Mouse (Mus musculus): ENCODE results near the gene Ino80.

The Ino80 gene

GRCm38 (mm10) chr2:119350555-119351486 is 126.7 kb downstream of the Ino80 start, which contains the start of gene Chac1:
Chac1 (plus strand) TSS chr2:119351229.
- peak; percentile 93 for DNase-seq

- no peak for DNase-seq
These were observed 132.8 kb downstream of the Ino80 start for GRCm38 (mm10) chr2:119344537-119345138.

- DNase-seq = peak; percentile 89
These were observed 139.8 kb downstream of the Ino80 start for GRCm38 (mm10) chr2:119337425-119338265.

- no peak for DNase-seq
These were observed 141.0 kb downstream of the Ino80 start for GRCm38 (mm10) chr2:119336470-119336869.

- no peak for DNase-seq
These were observed 141.5 kb downstream of the Ino80 start for GRCm38 (mm10) chr2:119336002-119336401.

GRCm38 (mm10) chr2:119335535-119335934 is 142.0 kb downstream of the Ino80 start:
- DNase-seq = no peak

GRCm38 (mm10) chr2:119334964-119335525 is 142.4 kb downstream of the Ino80 start:
- DNase-seq = no peak

GRCm38 (mm10) chr2:119334135-119334534 is 143.4 kb downstream of the Ino80 start:
- DNase-seq = no peak

- no peak for DNase-seq
These were observed 145.3 kb downstream of the Ino80 start for GRCm38 (mm10) chr2:119332177-119332661.

GRCm38 (mm10) chr2:119330795-119331194 is 146.7 kb downstream of the Ino80 start:
- no peak for DNase-seq

GRCm38 (mm10) chr2:119329123-119329817 is 148.2 kb downstream of the Ino80 start:
- no peak for DNase-seq

- DNase-seq = no peak
These were observed 148.9 kb downstream of the Ino80 start for GRCm38 (mm10) chr2:119328546-119328945.

GRCm38 (mm10) chr2:119327942-119328526 is 149.5 kb downstream of the Ino80 start:
- DNase-seq = no peak

GRCm38 (mm10) chr2:119327102-119327480 is 150.4 kb downstream of the Ino80 start:
- peak; percentile 57 for DNase-seq

- DNase-seq = peak; percentile 27
These were observed 151.1 kb downstream of the Ino80 start for GRCm38 (mm10) chr2:119326161-119327101.

GRCm38 (mm10) chr2:119325568-119326143 is 151.8 kb downstream of the Ino80 start, which contains the start of gene Dll4:
Dll4 (plus strand) TSS chr2:119325784.
- DNase-seq = no peak

- no peak for DNase-seq
These were observed 152.7 kb downstream of the Ino80 start for GRCm38 (mm10) chr2:119324576-119325318.

- DNase-seq = no peak
These were observed 153.5 kb downstream of the Ino80 start for GRCm38 (mm10) chr2:119323866-119324575.
